Mouse (Mus musculus) liver, embryonic 14.5 days (tissue): Measurements from ENCODE around the gene Mdk.

Source experiments
- CTCF ChIP-seq: IDR thresholded peaks from 2 replicates; pipeline ENCODE4 v1.5.1; 2016; ENCODE audit warnings: antibody characterized with exemption, low read depth, control low read depth
- EP300 ChIP-seq: IDR thresholded peaks from 2 replicates; pipeline ENCODE4 v1.6.1; 2016; ENCODE audit warnings: antibody characterized with exemption, low read depth

- TF ChIP-seq EP300 (no peak), CTCF (no peak)
These were observed 9.3 kb downstream of the Mdk start for GRCm38 (mm10) chr2:91922586-91923414.
